Mouse (Mus musculus) lung, embryonic 14.5 days (tissue): Measurements from ENCODE around the gene Zfp488. TPM values are rescaled to one million over a fixed set of nuclear protein-coding genes. Genes with fewer than 3 reads are reported as not detected.

ENCODE experiments used
- ATAC-seq: fragments of 200-750 bp; cut with Nextera tagmentation; 2 replicates; pipeline ENCODE4 v1.8.0; 2017; ENCODE audit warnings: mild to moderate bottlenecking, moderate TSS enrichment, moderate library complexity; ENCODE audit not compliant: insufficient read depth
- DNase-seq: peaks from one replicate; pipeline ENCODE4 v3.0.0-alpha.2; 2015
- H3K27ac ChIP-seq: fragments of 300-500 bp; sonication (generic); 2 replicates; pipeline ENCODE4 v1.5.1; 2014; ENCODE audit warnings: low read depth, mild to moderate bottlenecking, moderate library complexity
- H3K27me3 ChIP-seq: fragments of 300-500 bp; sonication (generic); 2 replicates; pipeline ENCODE4 v1.6.1; 2014; ENCODE audit warnings: low read length, control low read depth; ENCODE audit not compliant: insufficient read depth
- H3K36me3 ChIP-seq: fragments of 300-500 bp; sonication (generic); 2 replicates; pipeline ENCODE4 v1.6.1; 2014; ENCODE audit warnings: control low read depth; ENCODE audit not compliant: insufficient read depth
- H3K4me1 ChIP-seq: fragments of 300-500 bp; sonication (generic); 2 replicates; pipeline ENCODE4 v1.6.1; 2014; ENCODE audit warnings: antibody characterized with exemption, control low read depth; ENCODE audit not compliant: insufficient read depth
- H3K4me2 ChIP-seq: fragments of 300-500 bp; sonication (generic); 2 replicates; pipeline ENCODE4 v1.6.1; 2014; ENCODE audit warnings: mild to moderate bottlenecking
- H3K4me3 ChIP-seq: fragments of 300-500 bp; sonication (generic); 2 replicates; pipeline ENCODE4 v1.5.1; 2014; ENCODE audit warnings: low read depth, low read length
- H3K9ac ChIP-seq: fragments of 300-500 bp; sonication (generic); 2 replicates; pipeline ENCODE4 v1.6.1; 2014
- H3K9me3 ChIP-seq: fragments of 300-500 bp; sonication (generic); 2 replicates; pipeline ENCODE4 v1.6.1; 2016; ENCODE audit warnings: low read depth, low read length, control low read depth
- CTCF ChIP-seq: IDR thresholded peaks from 2 replicates; pipeline ENCODE4 v1.5.1; 2016; ENCODE audit warnings: antibody characterized with exemption, low read depth
- WGBS: fragments of 180-500 bp; shearing (Covaris S2); extraction: QIAGEN DNeasy Blood & Tissue Kit; methylation state at CpG from one replicate; pipeline ENCODE4 v1.1.7; 2014; 5-methylcytosine and 5-hydroxymethylcytosine counted together
- polyA plus RNA-seq: library from polyadenylated mRNA; unstranded; fragments of >200 nt; fragmentation: Nextera tagmentation; extraction: Ambion mirVana; gene quantifications from 2 replicates; pipeline ENCODE4 v1.2.1, GENCODE M21; 2014

Zfp488 gene
- polyA plus RNA-seq, 1 experiment from 2014 or later, result 0.05 TPM

DNA sequence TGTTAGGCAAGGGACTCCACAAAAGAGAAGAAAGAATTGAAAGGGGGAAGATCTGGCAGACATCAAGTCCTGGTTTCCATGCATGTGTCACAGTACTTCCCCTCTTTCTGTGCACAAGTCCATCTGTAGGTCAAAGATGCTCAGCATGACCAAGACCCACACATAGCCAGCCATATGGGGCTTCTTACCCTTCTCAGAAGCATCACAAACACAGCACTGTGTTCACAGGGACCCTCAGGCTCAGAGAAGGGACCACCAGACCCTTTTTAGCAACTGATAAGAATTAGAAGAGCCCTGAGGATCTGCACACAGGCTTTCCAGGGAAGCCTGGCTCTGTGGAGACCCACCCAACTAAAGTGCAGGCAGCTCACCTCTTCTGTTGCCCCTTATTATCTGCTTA is 21.5 kb upstream of the Zfp488 start:
- H3K27me3 ChIP-seq, result no peaks in the 10 kb centered on the region
- H3K9ac ChIP-seq, result no peak overlapping the region
- no peak overlapping the region for H3K4me2 ChIP-seq
- ATAC-seq (no peak), DNase-seq (no peak)
- H3K27ac ChIP-seq, result no peak overlapping the region
- no peaks in the 10 kb centered on the region for H3K36me3 ChIP-seq
- TF ChIP-seq CTCF, result no peak
- no peak overlapping the region for H3K4me3 ChIP-seq
- no peaks in the 10 kb centered on the region for H3K9me3 ChIP-seq
- no peaks in the 10 kb centered on the region for H3K4me1 ChIP-seq

GRCm38 (mm10) chr14:33997427-33997826 is 18.9 kb upstream of the Zfp488 start:
- no peaks in the 10 kb centered on the region for H3K4me1 ChIP-seq
- no peaks in the 10 kb centered on the region for H3K27me3 ChIP-seq
- no peaks in the 10 kb centered on the region for H3K36me3 ChIP-seq
- 0 out of 2 replicates have a peak, but pooled peaks have one; percentile 5 for TF ChIP-seq CTCF
- H3K9ac ChIP-seq, result no peak overlapping the region
- H3K9me3 ChIP-seq, result no peaks in the 10 kb centered on the region
- ATAC-seq, result peak; percentile 44; the same call in 1 of the 2 replicates
- 27% methylated on average over 6 of the region's 6 CpGs for WGBS
- H3K4me2 ChIP-seq, result no peak overlapping the region
- no peak overlapping the region for H3K27ac ChIP-seq
- no peak overlapping the region for H3K4me3 ChIP-seq
- peak; percentile 31 for DNase-seq

DNA sequence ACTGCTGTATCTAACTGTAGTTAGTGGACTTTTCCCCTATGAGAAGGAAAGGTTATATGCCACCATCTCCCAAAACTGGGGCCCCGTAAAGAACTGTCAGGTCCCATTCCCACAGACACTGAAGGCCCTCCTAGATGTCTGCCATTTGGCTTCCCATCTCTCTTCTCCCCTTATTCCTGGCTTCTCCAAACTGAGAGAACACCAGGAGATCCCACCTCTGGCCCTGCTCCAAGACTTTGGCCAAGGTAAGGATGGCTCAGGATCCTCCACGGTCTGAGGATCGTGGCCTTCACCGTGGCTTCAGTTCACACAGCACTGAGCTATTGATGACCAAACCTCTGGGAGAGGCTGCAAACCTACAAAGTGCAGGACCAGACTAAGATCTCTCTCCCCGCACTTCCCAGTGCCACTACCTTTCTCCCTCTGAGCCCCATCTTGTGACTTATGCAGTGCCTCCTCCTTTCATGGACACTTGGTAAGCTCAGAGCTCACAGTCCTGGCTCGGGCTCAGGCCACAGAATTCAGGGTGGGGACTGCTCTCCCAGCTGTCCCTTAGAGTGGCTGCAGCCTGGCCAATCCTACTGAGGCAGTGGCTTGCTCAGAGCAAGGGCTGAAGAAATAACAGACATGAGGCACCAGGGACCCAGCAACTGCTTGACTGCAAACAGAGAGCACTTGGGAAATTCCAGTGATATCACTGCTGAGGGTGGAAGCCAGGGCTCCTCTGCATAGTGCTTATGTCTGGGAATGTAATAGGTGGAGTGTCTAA is 15.1 kb upstream of the Zfp488 start:
- peak; percentile 35; the same call in 1 of the 2 replicates for ATAC-seq
- Histone ChIP-seq H3K9me3 (no peaks in the 10 kb centered on the region), H3K36me3 (no peaks in the 10 kb centered on the region), H3K4me2 (no peak overlapping the region), H3K27ac (no peak overlapping the region), H3K9ac (no peak overlapping the region), H3K4me1 (no peaks in the 10 kb centered on the region), H3K27me3 (no peaks in the 10 kb centered on the region), H3K4me3 (no peak overlapping the region)
- TF ChIP-seq CTCF, result no peak
- peak; percentile 7 for DNase-seq
- WGBS, result 82% methylated on average over 6 of the region's 6 CpGs

DNA sequence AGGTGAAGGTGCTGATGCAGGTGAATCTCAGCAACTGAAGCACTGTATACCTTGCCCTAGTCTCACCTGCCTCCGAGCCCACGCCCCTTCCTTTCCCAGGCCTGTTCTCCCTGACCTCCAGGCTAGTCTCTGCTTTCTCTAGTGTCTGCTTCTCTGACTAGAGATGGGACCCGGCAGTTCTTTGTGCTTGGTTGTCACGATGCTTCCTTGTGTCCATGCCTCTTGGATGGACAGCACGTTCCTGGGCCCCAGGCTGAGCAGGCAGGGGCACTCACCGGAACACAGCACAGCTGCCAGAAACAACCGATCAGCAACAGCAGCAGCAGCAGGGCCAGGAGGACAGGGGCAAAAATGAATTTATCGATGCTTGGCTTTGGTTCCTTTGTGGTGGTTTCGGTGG is 14.5 kb upstream of the Zfp488 start:
- Histone ChIP-seq H3K9me3 (no peaks in the 10 kb centered on the region), H3K4me1 (no peaks in the 10 kb centered on the region), H3K36me3 (no peaks in the 10 kb centered on the region), H3K27ac (no peak overlapping the region), H3K9ac (no peak overlapping the region), H3K4me3 (no peak overlapping the region), H3K4me2 (no peak overlapping the region), H3K27me3 (no peaks in the 10 kb centered on the region)
- 86% methylated on average over 9 of the region's 9 CpGs for WGBS
- ATAC-seq (no peak), DNase-seq (no peak)
- no peak for TF ChIP-seq CTCF

- Histone ChIP-seq H3K9me3 (no peaks in the 10 kb centered on the region), H3K4me1 (no peaks in the 10 kb centered on the region), H3K27me3 (no peaks in the 10 kb centered on the region), H3K4me3 (no peak overlapping the region), H3K27ac (no peak overlapping the region), H3K36me3 (no peaks in the 10 kb centered on the region), H3K4me2 (no peak overlapping the region), H3K9ac (no peak overlapping the region)
- no peak for ATAC-seq
- 66% methylated on average over 4 of the region's 4 CpGs for WGBS
- no peak for DNase-seq
- TF ChIP-seq CTCF, result no peak
Measured at GRCm38 (mm10) chr14:33991971-33992370, 13.4 kb upstream of the Zfp488 start.

GRCm38 (mm10) chr14:33989201-33989600 is 10.6 kb upstream of the Zfp488 start:
- ATAC-seq, result no peak
- WGBS, result 38% methylated on average over 3 of the region's 3 CpGs
- H3K27me3 ChIP-seq, result no peaks in the 10 kb centered on the region
- H3K9ac ChIP-seq, result no peak overlapping the region
- TF ChIP-seq CTCF, result no peak
- H3K36me3 ChIP-seq, result no peaks in the 10 kb centered on the region
- no peaks in the 10 kb centered on the region for H3K4me1 ChIP-seq
- H3K4me2 ChIP-seq, result no peak overlapping the region
- H3K9me3 ChIP-seq, result no peaks in the 10 kb centered on the region
- H3K27ac ChIP-seq, result no peak overlapping the region
- no peak for DNase-seq
- H3K4me3 ChIP-seq, result no peak overlapping the region

GRCm38 (mm10) chr14:33977748-33978147 is 816 bp downstream of the Zfp488 start:
- H3K36me3 ChIP-seq, result no peaks in the 10 kb centered on the region
- H3K4me3 ChIP-seq, result no peak overlapping the region
- peaks cover 11% of the 10 kb centered on the region; the same call in 1 of the 2 replicates for H3K27me3 ChIP-seq
- no peak overlapping the region for H3K4me2 ChIP-seq
- no peaks in the 10 kb centered on the region for H3K9me3 ChIP-seq
- no peak overlapping the region for H3K27ac ChIP-seq
- TF ChIP-seq CTCF, result no peak
- WGBS, result 38% methylated on average over 7 of the region's 7 CpGs
- DNase-seq, result no peak
- H3K9ac ChIP-seq, result no peak overlapping the region
- ATAC-seq, result no peak
- H3K4me1 ChIP-seq, result no peaks in the 10 kb centered on the region

DNA sequence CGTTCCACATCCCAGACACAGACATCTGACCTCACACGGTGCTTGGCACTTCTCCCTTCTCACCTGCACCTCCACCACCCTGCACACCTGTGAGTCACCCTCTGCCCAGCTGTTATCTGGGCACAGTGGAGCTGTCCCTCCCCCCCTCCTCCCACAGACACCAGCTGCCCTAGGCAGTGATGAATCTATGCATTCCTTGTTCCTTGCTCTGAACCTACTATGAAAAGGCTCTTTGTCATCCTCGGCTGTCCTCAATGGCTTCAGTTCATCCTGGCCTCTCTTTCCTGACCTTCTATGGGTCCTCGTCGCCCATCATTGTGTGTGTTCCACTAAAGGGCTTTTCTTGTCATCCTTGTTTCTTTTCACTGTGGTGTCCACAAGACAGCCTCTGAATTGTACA is 3.8 kb downstream of the Zfp488 start:
- no peak overlapping the region for H3K9ac ChIP-seq
- whole genome bisulfite sequencing, result 68% methylated on average over 5 of the region's 5 CpGs
- TF ChIP-seq CTCF, result no peak
- no peaks in the 10 kb centered on the region for H3K36me3 ChIP-seq
- DNase-seq, result no peak
- no peak for ATAC-seq
- no peak overlapping the region for H3K4me2 ChIP-seq
- H3K4me1 ChIP-seq, result no peaks in the 10 kb centered on the region
- no peak overlapping the region for H3K4me3 ChIP-seq
- H3K9me3 ChIP-seq, result no peaks in the 10 kb centered on the region
- no peak overlapping the region for H3K27ac ChIP-seq
- peaks cover 11% of the 10 kb centered on the region; the same call in 1 of the 2 replicates for H3K27me3 ChIP-seq
